Mouse (Mus musculus): Measurements from ENCODE around the gene Fh1.

Fh1 gene

DNA sequence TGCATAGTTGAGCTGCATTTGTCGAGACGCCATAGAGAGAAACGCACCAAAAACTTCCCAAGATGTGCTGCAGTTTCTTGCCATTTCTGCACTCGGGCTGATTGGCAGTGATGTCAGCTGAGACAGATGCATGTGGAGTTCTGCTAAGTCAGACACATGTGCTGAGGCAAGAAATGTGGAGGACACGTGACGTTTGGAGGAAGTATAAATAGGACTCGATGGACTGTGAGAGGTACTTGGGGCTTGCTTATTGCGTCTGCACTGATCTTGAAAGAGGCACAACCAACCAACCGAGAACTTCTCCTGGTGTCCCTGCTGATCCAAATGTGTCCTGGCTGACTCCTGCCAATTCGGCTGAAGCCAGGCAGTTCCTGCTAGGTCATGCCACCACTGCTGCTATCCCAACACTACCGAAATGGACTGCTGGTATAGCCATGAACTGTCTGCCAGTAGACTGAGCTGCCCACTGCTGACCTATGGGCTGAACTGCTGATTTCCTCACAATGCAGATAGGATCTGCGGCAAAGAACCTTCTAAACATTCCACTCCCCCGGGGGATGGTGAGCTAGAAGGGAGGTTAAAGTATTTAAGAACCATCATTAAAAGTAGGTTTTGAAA is 5.5 kb downstream of the Fh1 start, which contains the start of gene Kmo:
Gene Kmo, plus strand, starts transcription at position 568 of the 618 bp plus-strand sequence.
- no peak for DNase-seq

DNA sequence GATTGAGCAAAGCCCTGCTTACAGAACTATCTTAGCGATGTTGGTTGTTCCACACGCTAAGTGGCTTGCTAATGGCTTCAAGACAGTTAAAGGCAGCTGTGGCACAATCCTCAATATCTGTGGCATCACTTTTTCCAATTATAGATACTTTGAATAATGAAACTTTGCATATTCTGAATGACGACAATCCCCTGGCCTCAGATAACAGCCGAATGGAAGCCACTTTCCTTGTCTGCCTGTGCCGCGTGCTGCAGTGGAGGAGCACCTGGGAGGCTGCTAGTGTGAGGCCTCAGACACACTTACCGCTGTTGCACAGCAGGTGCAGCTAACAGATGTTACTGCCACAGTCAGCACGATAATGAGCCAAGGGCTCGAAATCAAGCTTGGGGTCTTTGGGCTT is 10.4 kb downstream of the Fh1 start:
- no peak for DNase-seq

DNA sequence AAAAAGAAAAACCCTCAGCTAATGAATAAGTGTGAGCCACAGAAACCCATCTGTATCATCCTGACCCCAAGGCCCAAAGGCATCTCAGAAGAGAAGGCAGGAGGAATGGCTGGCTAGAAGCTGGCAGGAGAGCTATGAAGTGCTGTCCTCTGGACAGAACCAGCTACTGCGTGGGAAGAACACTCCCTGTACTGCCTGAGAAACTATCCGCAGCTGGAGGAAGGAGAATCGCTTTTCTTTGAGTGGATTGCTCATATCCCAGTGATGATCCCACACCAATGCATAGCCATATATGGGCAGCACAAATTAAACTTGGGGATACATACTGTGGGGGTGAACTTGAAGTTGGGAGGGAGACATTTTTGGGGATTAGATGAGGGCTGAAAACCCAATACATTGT is 16.7 kb downstream of the Fh1 start:
- DNase-seq = no peak

DNA sequence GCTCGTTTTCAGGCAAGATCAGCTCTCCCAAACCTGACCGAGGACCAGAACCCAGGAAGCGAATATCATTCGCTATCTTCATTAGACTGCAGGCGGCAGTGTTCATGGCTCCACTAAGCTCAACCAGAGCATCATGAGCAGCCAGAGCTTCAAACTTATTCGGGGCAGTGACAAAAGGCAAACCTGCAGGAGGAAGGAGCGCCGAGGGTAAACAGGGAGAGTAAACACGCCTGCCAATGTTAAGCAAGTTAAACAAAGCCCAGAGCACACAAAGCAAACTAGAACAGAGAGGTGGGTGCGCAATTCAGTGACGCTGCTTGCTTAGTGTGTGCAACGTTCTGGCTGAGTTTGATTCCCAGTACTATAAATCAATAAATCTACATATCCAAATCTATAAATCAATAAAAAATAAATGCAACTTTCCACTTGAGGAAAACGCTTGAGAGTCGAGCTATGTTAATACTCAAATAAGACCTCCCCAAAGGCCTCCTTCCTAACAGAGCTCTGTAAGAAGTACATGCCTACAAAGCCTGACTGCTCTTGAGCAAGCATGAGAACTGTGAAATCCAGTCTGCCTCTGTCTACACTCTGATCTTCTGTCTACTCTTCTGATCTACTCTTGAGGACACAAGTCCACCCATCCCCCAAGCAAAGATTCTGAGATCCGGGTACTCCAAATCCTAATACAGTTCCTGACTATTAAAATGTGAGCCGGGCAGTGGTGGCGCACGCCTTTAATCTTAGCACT is 17.4 kb downstream of the Fh1 start:
- no peak for DNase-seq

DNA sequence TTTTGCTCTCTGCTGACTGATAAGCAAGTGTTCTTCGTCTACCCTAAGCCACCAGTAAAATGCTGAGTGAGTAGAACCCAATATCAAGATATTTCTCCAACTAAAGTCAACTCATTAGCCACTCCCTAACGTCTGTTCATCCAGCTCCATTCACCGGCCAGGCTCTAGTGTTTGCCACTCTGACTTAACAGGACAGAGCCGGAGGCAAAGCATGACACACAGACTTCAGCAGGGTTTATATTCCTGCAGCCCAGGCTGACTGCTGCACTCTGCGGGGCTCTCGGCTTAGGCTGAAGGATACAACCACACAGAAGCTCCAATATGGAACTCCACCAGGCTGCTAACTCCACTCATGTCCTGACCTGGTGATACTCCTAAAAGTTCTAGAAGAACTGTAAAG is 18.1 kb downstream of the Fh1 start:
- DNase-seq = no peak

DNA sequence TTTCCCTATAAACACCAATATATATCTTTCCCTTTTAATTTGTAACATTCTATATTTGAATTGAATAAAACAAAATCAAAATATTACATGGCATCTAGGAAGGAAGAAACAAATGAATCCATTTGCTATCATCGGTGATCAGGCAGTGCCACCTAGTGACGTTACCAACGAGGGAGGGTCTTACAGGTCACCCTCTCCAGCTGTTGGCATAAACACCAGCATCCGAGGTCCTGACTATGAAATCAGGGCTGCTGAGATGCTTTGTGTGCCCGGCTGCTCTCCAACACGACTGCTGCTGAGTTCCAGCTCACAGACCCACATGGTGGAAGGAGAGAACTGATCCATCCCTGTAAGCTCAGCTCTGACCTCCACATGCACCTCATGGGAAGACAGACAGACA is 22.0 kb downstream of the Fh1 start:
- peak in 1 of 2 experiments; percentile 19 for DNase-seq

DNA sequence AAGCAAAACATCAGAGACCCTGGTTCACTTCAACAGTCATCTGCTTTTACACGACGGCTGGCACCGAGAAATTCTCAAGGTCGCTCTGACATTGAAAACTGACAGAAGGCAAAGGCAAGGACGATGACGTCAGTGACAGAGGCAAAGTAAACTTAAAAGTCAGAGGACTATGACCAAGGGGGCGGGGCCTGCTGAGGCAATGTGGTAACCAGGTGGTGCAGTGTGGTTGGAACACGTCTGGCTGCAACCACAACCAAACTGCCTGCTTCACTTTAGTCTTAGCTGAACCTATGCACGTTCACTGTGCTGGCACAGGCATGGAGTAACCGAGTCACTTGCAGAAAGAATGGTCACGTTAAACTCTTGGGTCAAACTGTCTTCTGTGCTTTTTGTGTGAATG is 23.2 kb downstream of the Fh1 start:
- peak in 1 of 2 experiments; percentile 39 for DNase-seq

DNA sequence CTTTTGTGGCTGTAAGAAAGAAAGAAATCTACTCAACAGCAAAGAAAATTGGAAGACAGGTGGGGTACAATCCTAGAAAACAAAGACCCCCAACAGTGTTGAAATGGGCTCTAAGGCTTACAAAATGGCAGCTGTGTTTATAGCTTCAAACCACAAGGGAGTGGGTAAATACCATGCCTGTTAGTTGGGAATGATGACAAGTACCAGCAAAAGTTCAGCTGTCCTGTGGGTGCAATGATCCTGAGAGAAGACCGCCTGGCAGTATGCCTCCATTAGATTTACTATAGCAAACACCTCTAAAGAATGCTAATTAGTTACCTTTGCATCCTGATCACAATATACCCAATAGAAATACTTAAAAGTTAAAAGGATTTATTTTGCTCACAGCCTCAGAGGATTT is 32.6 kb downstream of the Fh1 start:
- DNase-seq = no peak

DNA sequence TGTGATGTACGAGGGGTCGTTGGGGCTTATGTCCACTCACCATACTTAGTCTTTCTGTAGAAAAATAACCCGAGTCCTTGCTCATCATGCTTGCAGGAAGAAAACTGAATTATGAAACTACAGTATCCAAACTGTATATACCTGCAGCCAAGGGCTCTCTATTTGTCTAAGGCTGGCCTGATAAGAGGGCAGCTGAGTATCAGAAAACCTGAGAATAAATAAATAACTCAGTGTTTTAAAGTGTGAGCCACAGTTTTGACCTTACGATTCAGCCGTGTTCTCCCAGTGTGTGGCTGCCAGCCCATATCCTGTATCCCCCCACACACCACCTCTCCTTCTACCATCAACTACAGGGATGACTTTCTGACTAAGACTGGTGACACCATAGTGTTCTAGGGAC is 38.8 kb downstream of the Fh1 start:
- DNase-seq = no peak

DNA sequence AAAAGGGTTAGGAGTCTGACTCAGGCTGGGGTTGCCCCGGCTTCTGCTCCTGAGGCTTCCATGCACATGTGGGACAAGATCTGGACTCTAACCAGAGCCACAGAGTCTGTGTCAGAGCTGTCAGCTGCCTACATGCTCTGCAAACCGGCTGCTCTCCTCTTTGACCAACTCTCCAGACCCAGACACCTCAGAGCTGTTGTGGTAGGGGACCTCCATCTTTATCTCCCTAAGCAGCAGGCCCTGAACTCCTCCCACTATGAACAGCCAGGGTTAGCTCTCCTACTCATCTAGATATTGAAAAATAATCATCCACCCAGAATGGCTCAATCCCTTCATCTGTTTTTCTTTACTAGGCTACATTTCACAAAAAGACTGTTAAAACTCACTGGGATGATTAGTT is 40.2 kb downstream of the Fh1 start:
- no peak for DNase-seq

DNA sequence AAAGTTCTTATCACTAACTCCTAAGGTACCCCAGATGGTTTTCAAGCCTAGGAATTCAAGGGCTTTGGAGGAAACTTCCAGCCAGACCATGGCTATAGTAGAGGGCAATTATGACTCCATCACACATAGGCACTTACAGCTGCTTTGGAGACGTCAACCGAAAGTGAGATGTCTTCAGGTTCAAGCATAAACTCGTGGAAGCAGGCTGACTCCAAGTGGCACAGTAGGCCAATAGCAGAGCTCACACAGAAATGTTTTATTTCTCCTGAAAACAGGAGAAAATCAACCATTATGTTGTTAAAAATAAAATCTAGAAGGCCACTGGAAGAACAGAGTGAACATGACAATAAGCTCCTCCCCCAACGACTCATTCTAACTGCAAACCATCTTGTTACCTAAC is 42.6 kb downstream of the Fh1 start:
- no peak for DNase-seq

DNA sequence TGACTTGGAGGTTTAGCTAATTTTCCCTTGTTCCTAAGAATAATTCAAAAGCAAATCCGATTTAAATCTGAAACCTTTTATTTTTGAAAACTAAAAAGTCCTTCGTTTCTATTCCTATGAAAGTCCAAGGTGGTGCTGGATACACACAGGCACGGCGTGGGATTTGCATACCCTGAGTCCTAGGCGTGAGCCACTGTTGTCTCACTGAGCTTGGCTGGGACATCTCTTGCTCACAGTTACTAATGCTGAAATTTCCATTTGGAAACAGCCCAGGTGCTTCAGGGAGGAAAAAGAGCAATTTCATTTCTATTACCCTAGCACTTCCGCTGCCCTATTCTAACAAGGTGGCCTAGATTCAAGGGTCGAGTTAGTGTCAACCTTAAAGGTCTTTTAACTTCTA is 45.1 kb downstream of the Fh1 start:
- no peak for DNase-seq

DNA sequence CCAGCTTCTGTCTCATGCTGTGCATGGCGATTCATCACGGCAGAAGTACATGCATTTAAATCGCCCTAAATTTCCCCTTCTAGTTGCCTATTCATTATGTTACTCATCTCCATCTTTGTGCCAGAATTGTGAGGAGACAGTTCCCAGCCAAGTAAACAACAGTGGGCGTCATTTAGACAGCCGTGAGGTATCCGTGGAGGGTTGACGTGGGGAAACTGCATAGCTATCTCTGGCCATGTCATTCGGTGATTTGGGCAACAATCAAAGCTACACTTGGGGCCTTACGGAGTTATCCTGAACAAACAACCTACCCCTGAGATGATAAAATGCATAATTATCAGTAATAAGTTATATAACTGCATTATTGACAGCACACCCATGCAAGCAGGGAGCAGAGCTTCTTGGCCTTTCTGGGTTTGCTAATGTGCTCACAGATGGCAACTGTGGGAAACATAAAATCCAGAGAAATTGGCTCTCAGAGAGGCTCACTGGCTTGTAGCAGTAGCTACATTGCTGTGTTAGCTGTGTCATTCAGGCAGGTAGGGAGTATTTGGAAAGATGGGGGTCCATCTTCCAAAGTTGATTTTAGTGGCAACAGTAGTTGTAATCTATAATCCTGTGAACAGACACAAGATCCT is 45.7 kb downstream of the Fh1 start:
- no peak for DNase-seq

DNA sequence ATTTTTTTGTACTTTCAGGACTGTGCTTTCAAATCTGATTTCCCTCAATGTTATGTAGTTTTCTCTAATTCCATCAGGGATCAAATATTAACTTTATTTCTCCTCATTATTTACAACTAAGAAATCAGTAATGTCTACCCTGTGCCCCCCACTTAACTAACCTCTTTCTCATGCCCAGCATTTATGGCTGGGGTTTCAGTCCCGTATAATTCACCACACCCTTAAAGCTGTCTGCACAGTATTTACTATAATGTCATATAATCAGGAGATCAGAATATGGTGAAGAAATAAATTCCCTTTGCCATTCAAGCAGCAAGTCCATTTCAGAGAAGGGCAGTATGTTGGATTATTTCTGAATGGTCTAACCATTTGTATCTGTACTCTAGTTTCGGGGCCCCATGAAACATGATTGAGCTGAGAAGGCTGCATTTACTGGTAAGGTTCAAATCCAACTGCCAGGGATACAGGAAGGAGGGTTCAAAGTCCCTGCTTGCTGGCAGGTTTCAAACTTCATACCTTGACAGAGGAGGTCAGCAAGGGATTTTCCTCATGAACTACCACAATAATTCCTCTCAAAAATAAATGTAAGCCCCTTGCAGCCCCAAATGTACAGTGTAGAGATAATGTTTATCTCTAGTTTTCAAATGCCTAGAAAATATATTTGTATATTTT is 46.9 kb downstream of the Fh1 start:
- DNase-seq = peak; percentile 8 to 26

DNA sequence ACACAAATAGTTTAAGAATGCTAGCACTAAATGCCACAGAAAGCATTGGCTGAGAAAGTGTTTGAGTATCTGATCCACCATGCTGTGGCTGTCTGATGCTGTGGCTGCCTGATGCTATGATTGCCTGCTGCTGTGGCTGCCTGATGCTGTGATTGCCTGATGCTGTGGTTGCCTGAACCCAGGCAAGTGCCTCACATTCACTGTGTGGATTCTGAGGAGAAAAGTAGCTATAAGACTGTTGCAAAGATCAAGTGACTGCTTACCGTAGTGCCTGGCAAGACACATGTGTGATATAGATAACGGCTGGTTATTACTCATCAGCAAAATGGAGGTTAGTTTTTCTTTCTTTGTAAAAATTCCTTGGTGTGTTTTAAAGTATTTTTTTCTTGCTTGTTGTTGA is 51.3 kb downstream of the Fh1 start:
- DNase-seq = no peak

DNA sequence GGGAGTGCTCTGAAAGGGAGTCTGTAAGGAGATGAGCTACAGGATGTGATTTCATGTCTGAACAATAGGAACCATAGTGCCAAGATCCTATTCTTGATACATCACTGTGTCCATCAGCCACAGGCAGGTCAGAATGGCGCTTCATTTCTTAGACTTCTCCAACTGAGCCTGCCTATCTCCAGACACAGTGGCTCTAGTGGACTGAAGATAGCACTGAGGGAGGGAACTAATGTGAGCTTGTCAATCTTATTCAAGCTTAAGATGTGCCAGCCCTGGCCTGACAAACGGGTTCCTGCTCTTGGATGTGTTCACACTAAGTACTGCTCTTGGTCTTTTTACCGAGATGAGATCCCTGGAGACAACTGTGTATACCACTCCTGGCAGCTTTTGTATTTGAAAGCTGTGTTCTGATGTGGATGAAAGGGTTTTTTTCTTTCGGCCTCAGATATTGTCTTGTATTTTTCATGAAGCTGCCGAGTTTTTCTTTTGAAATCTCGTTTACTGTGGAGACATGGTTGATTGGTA is 59.8 kb downstream of the Fh1 start:
- no peak for DNase-seq

DNA sequence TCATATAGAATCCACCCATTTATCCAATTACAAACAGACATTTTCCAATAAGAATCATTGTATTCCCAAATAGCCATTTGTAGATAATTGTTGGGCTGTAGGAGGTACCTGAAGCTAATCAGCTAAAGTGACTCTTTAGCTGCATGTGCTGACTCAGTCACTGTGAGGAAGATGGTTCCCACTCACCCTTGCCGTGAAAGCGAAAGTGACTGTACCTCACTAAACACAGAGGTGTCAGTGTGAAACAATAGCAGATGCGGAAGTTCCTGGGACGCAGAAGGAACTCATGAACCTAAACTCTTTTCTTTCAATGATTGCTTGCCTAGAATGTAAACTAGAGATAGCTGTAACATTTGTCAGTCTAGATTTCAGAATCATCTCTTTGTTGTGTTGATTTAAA is 61.1 kb downstream of the Fh1 start:
- DNase-seq = no peak

DNA sequence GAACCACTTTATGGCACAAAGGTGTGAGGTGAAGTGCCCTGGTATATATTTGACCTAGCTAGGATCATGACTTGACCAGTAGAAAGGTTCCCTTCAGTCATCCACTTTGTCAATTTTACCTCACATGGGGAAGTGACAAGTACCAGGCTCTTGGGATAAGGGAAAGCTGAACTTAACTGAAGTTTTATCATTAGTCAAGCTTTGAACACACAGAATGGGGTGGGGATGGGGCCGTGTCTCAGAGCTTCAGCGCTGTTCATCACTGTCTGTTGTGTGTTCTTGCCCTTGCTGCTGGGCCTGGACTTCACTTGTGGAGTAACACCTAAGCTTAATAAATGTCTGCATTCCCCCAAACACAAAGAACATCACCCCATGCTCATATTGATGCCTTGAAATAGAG is 63.1 kb downstream of the Fh1 start:
- DNase-seq = no peak

DNA sequence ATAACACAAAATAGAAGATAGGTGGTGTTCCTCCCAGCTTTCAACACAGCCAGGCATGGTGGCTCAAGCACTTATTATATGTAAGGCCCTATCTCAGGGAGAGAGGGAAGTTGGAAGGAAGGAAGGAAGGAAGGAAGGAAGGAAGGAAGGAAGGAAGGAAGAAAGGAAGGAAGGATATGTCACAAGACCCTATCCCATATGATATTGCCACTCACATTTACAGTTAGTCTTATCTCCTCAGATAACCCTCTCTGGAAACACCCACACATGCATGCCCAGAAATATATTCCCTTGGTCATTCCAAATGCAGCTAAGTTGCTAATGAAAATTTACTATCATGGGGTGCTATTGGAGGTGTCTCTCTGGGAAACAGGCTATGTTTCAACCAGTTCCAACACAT is 63.6 kb downstream of the Fh1 start:
- no peak for DNase-seq

DNA sequence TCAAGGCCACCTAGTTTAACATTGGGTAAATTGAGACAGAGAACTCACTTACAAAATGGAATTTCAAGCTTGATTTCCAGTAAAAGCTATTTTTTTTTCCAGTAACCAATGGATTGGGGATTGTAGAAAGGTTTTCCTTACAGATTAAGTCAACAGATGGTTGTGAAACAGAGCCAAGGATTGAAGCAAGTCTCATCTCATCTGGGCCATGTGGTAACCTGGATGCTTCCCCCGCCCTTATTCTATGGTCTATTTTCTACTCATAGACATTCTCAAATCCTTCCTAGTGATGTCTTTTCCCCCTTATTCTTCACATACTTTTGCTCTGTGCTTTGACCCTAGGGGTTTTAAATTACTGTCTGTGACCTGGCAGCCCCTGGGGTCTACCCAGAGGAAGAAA is 70.8 kb downstream of the Fh1 start:
- no peak for DNase-seq

DNA sequence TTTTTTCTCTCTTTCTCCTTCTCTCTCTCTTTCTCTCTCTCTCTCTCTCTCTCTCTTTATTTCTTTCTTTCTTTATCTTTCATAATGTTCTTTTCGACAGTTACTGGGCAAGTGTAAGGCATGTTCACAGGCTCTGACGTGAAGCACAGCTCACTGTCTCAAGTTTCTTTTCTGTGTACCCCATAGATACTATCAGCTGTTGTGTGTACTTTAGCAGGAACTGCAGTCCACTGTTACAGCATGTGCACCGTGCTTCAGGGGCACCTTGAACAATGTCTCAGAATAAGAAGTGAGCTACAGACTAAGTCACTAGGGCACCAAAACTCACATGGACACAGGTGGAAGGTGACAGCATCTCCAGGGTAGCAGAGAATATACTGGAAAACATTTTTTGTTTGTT is 73.0 kb downstream of the Fh1 start:
- DNase-seq = no peak

DNA sequence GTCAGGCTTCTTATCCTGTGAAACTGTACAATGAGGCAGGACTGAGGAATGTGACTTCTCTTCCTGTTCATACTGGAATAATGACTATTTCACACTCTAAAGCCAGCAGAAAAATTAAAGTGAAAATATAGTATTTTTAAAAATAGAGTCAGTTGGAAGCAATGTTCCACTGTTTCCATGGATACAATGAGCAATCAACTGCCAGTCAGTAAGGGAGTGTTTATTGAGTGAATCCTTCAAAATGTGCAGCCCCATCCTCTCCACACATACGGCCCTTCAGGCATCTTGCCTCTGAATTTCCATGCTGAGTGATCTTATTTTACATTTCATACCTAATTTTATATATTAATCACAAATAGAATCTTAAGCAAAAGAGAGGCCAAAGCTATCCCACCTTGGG is 74.8 kb downstream of the Fh1 start:
- DNase-seq = no peak

All from kidney, postnatal 36 days (tissue).